ENCODE assay signal across 8 mouse cellular contexts in the genomic region with DNA sequence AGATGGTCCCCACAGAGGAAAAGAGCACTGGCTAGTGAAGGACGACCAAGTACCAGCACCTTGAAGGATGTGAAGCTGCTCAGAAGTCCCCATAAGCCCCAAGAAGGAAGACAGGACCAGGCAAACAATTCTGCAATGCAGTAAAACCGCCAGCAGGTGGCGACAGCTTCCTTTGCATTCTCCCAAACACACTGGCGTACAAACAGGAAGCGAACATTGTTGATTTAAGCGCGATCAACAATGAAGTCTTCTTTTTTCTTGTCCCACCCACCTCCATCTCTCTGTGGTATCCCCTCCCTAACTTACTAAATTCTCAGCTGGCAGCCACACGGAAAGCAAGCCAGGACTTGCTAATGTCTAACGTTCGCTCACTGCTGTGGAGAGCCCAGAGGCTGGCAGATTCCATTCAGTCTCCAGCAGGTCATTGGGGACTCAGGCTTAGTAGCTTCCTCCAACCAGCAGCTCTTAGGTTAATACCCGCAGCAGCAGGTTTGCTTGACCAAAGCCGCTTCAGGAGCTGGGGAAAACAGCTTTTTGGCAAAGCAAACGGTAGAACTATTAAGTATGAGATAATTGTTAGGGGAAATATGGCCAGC.
DNase-seq lines count a peak whose midpoint lies in the region; ATAC-seq lines count a peak whose summit lies in the region.

No protein-coding gene starts in this region.

- 3% methylated on average over 13 of the region's 13 CpGs for WGBS in limb, embryonic 13.5 days
- 1% methylated on average over 13 of the region's 13 CpGs for WGBS in midbrain, embryonic 15.5 days
- WGBS in stomach, embryonic 16.5 days, result 3% methylated on average over 13 of the region's 13 CpGs

- H3K4me1 ChIP-seq in limb, embryonic 13.5 days, result peaks cover 5% of the 10 kb centered on the region; the same call in 1 of the 2 replicates
- H3K4me1 ChIP-seq in midbrain, embryonic 15.5 days, result peaks cover 14% of the 10 kb centered on the region; the same call in 1 of the 2 replicates
- no peaks in the 10 kb centered on the region for H3K4me1 ChIP-seq in stomach, embryonic 16.5 days (ENCODE audit: control insufficient read depth, insufficient read depth, low read length)

- no peak overlapping the region for H3K27ac ChIP-seq in limb, embryonic 13.5 days
- H3K27ac ChIP-seq in midbrain, embryonic 15.5 days, result peak overlapping the region; percentile 53; the same call in 1 of the 2 replicates
- no peak overlapping the region for H3K27ac ChIP-seq in stomach, embryonic 16.5 days (ENCODE audit: low read length)

- peaks cover 28% of the 10 kb centered on the region; the same call in 1 of the 2 replicates for H3K27me3 ChIP-seq in limb, embryonic 13.5 days
- no peaks in the 10 kb centered on the region for H3K27me3 ChIP-seq in midbrain, embryonic 15.5 days (replicated peaks)
- peaks cover 6% of the 10 kb centered on the region for H3K27me3 ChIP-seq in stomach, embryonic 16.5 days (ENCODE audit: control insufficient read depth, insufficient read depth, low read length)

- peak overlapping the region; percentile 54; the same call in 1 of the 2 replicates for H3K9ac ChIP-seq in limb, embryonic 13.5 days
- H3K9ac ChIP-seq in midbrain, embryonic 15.5 days, result peak overlapping the region; percentile 34; the same call in 1 of the 2 replicates
- H3K9ac ChIP-seq in stomach, embryonic 16.5 days (ENCODE audit: low read length), result peak overlapping the region; percentile 70

- no peaks in the 10 kb centered on the region for H3K36me3 ChIP-seq in limb, embryonic 13.5 days
- 0 out of 2 replicates have a peak, but pooled peaks cover 7% of the 10 kb centered on the region for H3K36me3 ChIP-seq in midbrain, embryonic 15.5 days (replicated peaks)
- no peaks in the 10 kb centered on the region for H3K36me3 ChIP-seq in stomach, embryonic 16.5 days (ENCODE audit: control insufficient read depth, insufficient read depth, low read length)

- peak; percentile 55 for ATAC-seq in limb, embryonic 13.5 days (ENCODE audit: low FRiP score, low read depth)
- peak; percentile 70 for ATAC-seq in midbrain, embryonic 15.5 days (replicated peaks)
- peak; percentile 58 for ATAC-seq in stomach, embryonic 16.5 days (ENCODE audit: insufficient read depth, low FRiP score)

- peak overlapping the region; percentile 60 for H3K4me2 ChIP-seq in limb, embryonic 13.5 days (replicated peaks)
- peak overlapping the region; percentile 42 for H3K4me2 ChIP-seq in midbrain, embryonic 15.5 days
- peak overlapping the region; percentile 57 for H3K4me2 ChIP-seq in stomach, embryonic 16.5 days (ENCODE audit: low read depth, low read length)

- peak; percentile 88 for DNase-seq in 3T3-L1 (ENCODE audit: low read depth, low spot score)
- peak; percentile 80 for DNase-seq in adrenal gland, postnatal 10 days
- peak; percentile 83 for DNase-seq in embryo, embryonic 11.5 days (ENCODE audit: low read depth, low spot score)
- DNase-seq in heart, adult 18-20 months, result peak; percentile 54 to 82
- peak; percentile 47 to 74 for DNase-seq in kidney, adult 8-10 months

- H3K4me3 ChIP-seq in limb, embryonic 13.5 days, result peak overlapping the region; percentile 46
- peak overlapping the region; percentile 28 for H3K4me3 ChIP-seq in midbrain, embryonic 15.5 days
- H3K4me3 ChIP-seq in stomach, embryonic 16.5 days (replicated peaks; ENCODE audit: low read length), result peak overlapping the region; percentile 55

- H3K9me3 ChIP-seq in limb, embryonic 13.5 days, result no peaks in the 10 kb centered on the region
- H3K9me3 ChIP-seq in midbrain, embryonic 15.5 days, result no peaks in the 10 kb centered on the region
- no peaks in the 10 kb centered on the region for H3K9me3 ChIP-seq in stomach, embryonic 16.5 days (replicated peaks; ENCODE audit: control insufficient read depth, low read length)
